Mouse (Mus musculus) left cerebral cortex, adult 18-20 months (tissue): Measurements from ENCODE around the gene Olfr138. TPM values are rescaled to one million over a fixed set of nuclear protein-coding genes. Genes with fewer than 3 reads are reported as not detected.

Experiments used
- DNase-seq, 2 experiments: peaks; one replicate each; pipeline ENCODE4 v3.0.0; 2021 to 2022; ENCODE audit warnings: low spot score in 2 of 2, mixed read lengths in 1 of 2
- long read RNA-seq, 2 experiments: library from polyadenylated mRNA; stranded (forward); transcript quantifications; one replicate each; pipeline ENCODE4 v2.0.0; 2021
- total RNA-seq, 2 experiments: library from RNA; stranded (reverse); gene quantifications; 2 replicates each; pipeline ENCODE4 v1.2.3; 2021

The Olfr138 gene
- total RNA-seq = not detected
- long read RNA-seq, experiment 1 = 0 reads
- long read RNA-seq, experiment 2 = 0 reads

GRCm38 (mm10) chr17:38260735-38261134 lies at the start of gene Olfr138:
TSS of gene Olfr138 (plus strand) at chr17:38261035.
- no peak for DNase-seq

- DNase-seq = no peak
Observed at GRCm38 (mm10) chr17:38307470-38307869, 46.6 kb downstream of the Olfr138 start, which contains the start of gene Olfr137. TSS of gene Olfr137 (minus strand) at chr17:38307570.

Other genes starting within 250 kb of the Olfr138 start
- not detected for gene Olfr129, start 201.0 kb upstream of the Olfr138 start, total RNA-seq
- gene Olfr130, start 197.1 kb upstream of the Olfr138 start, total RNA-seq = not detected
- not detected for gene Olfr131, start 172.3 kb upstream of the Olfr138 start, total RNA-seq
- not detected for gene Olfr132, start 126.5 kb upstream of the Olfr138 start, total RNA-seq
- gene Olfr133, start 115.8 kb upstream of the Olfr138 start, total RNA-seq = not detected
- not detected for gene Olfr134, start 89.6 kb upstream of the Olfr138 start, total RNA-seq
- not detected for gene Olfr135, start 56.7 kb upstream of the Olfr138 start, total RNA-seq
- not detected for gene Olfr137, start 46.5 kb downstream of the Olfr138 start, total RNA-seq
- gene Olfr136, start 68.8 kb downstream of the Olfr138 start, total RNA-seq = not detected
- gene Esp36, start 159.2 kb downstream of the Olfr138 start, total RNA-seq = not detected